Mouse (Mus musculus) thymus, adult 2 months (tissue): ENCODE results near the gene Plcl1. TPM values are rescaled to one million over a fixed set of nuclear protein-coding genes. Genes with fewer than 3 reads are reported as not detected.

Experiments
- DNase-seq: peaks from one replicate; pipeline ENCODE4 v3.0.0; 2021
- H3K27ac ChIP-seq: fragments of 200-500 bp; 2 replicates; pipeline ENCODE4 v1.5.1; 2012; ENCODE audit warnings: low read length, control low read depth; ENCODE audit not compliant: control insufficient read depth, insufficient read depth
- H3K27me3 ChIP-seq: fragments of 200-500 bp; 2 replicates; pipeline ENCODE4 v1.6.1; 2012; ENCODE audit warnings: mild to moderate bottlenecking, low read length, moderate library complexity, mixed read lengths; ENCODE audit not compliant: control insufficient read depth, insufficient read depth
- H3K36me3 ChIP-seq: fragments of 200-500 bp; 2 replicates; pipeline ENCODE4 v1.6.1; 2012; ENCODE audit warnings: mild to moderate bottlenecking, low read length, moderate library complexity; ENCODE audit not compliant: control insufficient read depth, insufficient read depth
- H3K4me1 ChIP-seq: fragments of 200-500 bp; replicated peaks from 2 replicates; pipeline ENCODE4 v1.6.1; 2012; ENCODE audit warnings: low read length; ENCODE audit not compliant: control insufficient read depth, insufficient read depth
- H3K4me3 ChIP-seq: fragments of 200-500 bp; 2 replicates; pipeline ENCODE4 v1.5.1; 2012; ENCODE audit warnings: mild to moderate bottlenecking, low read length, control low read depth, moderate library complexity; ENCODE audit not compliant: control insufficient read depth, insufficient read depth
- CTCF ChIP-seq: fragments of 200-500 bp; IDR thresholded peaks from 2 replicates; pipeline ENCODE4 v1.5.1; 2012; ENCODE audit warnings: mild to moderate bottlenecking, control low read depth, low read length, moderate library complexity, borderline replicate concordance; ENCODE audit not compliant: control insufficient read depth, poor library complexity, insufficient read depth; ENCODE audit errors: extremely low read depth
- POLR2A ChIP-seq: fragments of 200-500 bp; IDR thresholded peaks from 2 replicates; pipeline ENCODE4 v1.6.1; 2012; ENCODE audit warnings: mild to moderate bottlenecking, low read length, control low read depth, moderate library complexity; ENCODE audit not compliant: control insufficient read depth, poor library complexity, insufficient read depth; ENCODE audit errors: extremely low read depth
- WGBS: fragments of 180-500 bp; shearing (Covaris S2); methylation state at CpG from one replicate; pipeline ENCODE4 v1.1.7; 2018; 5-methylcytosine and 5-hydroxymethylcytosine counted together
- polyA plus RNA-seq: library from polyadenylated mRNA; depleted of rRNA; stranded (reverse); fragments of >200 nt; gene quantifications from 2 replicates; pipeline ENCODE4 v1.2.3, GENCODE M21; 2012

Plcl1 gene
- polyA plus RNA-seq, 1 experiment: 2.7 TPM

GRCm38 (mm10) chr1:55565933-55566332 is 160.2 kb downstream of the Plcl1 start:
- no peak for TF ChIP-seq CTCF
- TF ChIP-seq POLR2A: no peak

DNA sequence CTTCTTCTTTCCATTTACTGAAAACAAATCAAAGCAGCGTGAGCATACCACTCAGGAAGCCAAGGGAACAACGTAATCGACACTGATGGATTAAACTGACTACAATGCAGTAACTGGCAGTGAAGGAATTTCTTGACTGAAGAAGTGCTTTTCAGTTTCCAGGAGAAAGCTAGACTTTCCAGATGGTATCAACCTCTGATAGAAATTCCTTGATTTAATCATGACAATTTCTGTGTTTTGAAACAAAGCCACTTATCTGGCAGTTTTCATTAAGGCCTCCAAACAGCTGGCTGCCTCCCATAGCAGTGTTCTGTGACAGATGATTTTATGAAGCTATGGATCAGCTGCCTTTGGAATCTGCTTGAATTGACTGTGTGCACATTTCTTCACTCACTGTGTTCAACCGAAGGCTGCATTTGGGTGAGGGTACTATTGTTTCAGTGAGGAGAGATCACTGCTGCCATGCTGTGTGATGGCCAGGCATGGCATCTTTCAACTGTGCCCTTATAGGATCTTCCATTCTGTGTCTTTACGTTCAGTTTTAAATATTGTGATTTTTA is 162.2 kb downstream of the Plcl1 start:
- Histone ChIP-seq H3K27ac (no peak overlapping the region), H3K36me3 (no peaks in the 10 kb centered on the region), H3K4me3 (no peak overlapping the region), H3K4me1 (no peaks in the 10 kb centered on the region), H3K27me3 (no peaks in the 10 kb centered on the region)
- 92% methylated on average over 5 of the region's 5 CpGs for WGBS
- no peak for DNase-seq
- TF ChIP-seq POLR2A (no peak), CTCF (no peak)

More at GRCm38 (mm10) chr1:55565933-55566332, 160.2 kb downstream of the Plcl1 start:
- no peaks in the 10 kb centered on the region for H3K27me3 ChIP-seq
- H3K4me1 ChIP-seq: no peaks in the 10 kb centered on the region
- no peak overlapping the region for H3K4me3 ChIP-seq
- no peak overlapping the region for H3K27ac ChIP-seq
- DNase-seq: no peak
- no peaks in the 10 kb centered on the region for H3K36me3 ChIP-seq
- 92% methylated on average over 6 of the region's 6 CpGs for WGBS

DNA sequence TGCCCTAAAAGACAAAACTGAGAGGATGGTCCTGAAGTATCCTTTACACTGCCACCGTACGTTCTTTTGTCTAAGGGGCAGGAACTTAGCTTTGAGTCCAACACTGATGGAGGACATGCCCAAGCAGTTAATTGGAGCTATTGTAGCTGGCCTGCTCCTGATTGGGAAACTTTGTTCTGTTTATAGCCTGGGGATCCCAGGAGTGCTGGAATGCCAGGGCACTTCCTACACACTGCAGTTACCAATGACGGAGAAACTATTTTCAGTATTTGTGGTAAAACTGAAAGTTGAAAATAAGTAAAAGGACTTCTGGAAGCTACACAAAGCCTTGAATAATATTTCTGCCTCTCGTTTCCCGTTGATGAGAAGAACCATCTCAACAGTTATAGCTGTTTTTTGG is 164.5 kb downstream of the Plcl1 start:
- Histone ChIP-seq H3K4me3 (no peak overlapping the region), H3K27me3 (no peaks in the 10 kb centered on the region), H3K36me3 (no peaks in the 10 kb centered on the region), H3K4me1 (no peaks in the 10 kb centered on the region), H3K27ac (no peak overlapping the region)
- WGBS: 98% methylated on average over 5 of the region's 5 CpGs
- DNase-seq: no peak
- TF ChIP-seq CTCF (no peak), POLR2A (no peak)

- Histone ChIP-seq H3K4me3 (no peak overlapping the region), H3K27me3 (no peaks in the 10 kb centered on the region), H3K27ac (no peak overlapping the region), H3K36me3 (no peaks in the 10 kb centered on the region), H3K4me1 (no peaks in the 10 kb centered on the region)
- TF ChIP-seq POLR2A (no peak), CTCF (no peak)
- WGBS: 97% methylated on average over 4 of the region's 4 CpGs
- no peak for DNase-seq
These were observed 165.7 kb downstream of the Plcl1 start for GRCm38 (mm10) chr1:55571399-55571798.

DNA sequence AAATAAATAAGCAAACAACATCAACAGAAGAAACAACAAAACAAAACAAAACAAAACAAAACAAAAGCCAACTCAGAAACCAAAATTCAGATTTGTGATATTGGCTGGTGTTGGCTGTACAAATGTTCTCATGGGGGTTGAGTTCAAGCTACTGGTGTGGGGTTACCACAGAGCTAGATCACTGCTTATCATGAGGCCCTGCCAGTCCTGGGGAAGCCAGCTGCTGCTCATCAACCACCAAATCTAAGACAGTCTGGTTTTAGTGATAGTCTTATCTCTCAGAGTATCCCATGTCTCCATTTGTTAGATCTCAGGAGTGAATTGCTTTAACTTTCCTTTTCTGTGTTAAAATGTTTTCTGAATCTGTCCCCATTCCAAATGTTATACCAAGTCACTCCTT is 166.5 kb downstream of the Plcl1 start:
- H3K4me3 ChIP-seq: no peak overlapping the region
- no peak for DNase-seq
- H3K36me3 ChIP-seq: no peaks in the 10 kb centered on the region
- H3K27me3 ChIP-seq: no peaks in the 10 kb centered on the region
- no peak overlapping the region for H3K27ac ChIP-seq
- no peak for TF ChIP-seq POLR2A
- TF ChIP-seq CTCF: no peak
- no peaks in the 10 kb centered on the region for H3K4me1 ChIP-seq

DNA sequence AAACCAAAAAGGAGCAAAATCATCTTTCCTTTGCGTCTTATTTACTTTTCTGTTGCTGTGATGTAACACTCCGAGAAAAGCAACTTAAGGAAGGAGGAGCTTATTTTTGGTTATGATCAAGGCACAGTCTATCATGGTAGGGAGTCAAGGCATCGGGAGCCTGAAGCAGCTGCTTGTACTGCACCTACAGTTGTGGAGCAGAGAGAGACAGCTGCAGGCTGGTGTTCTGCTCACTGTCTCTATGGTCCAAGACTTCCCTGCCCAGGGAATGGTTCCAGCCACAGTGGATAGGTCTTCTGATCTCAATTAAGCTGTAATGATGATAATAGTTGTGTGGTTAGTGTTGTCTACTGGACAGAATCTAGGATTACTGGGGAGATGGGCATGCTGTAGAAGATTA is 166.9 kb downstream of the Plcl1 start:
- H3K4me1 ChIP-seq: no peaks in the 10 kb centered on the region
- DNase-seq: no peak
- H3K4me3 ChIP-seq: no peak overlapping the region
- no peaks in the 10 kb centered on the region for H3K36me3 ChIP-seq
- H3K27ac ChIP-seq: no peak overlapping the region
- TF ChIP-seq CTCF (no peak), POLR2A (no peak)
- no peaks in the 10 kb centered on the region for H3K27me3 ChIP-seq
- 97% methylated on average over 3 of the region's 3 CpGs for WGBS

GRCm38 (mm10) chr1:55575916-55576315 is 170.2 kb downstream of the Plcl1 start:
- 80% methylated on average over 2 of the region's 2 CpGs for WGBS
- Histone ChIP-seq H3K27me3 (no peaks in the 10 kb centered on the region), H3K27ac (no peak overlapping the region), H3K4me1 (no peaks in the 10 kb centered on the region), H3K4me3 (no peak overlapping the region), H3K36me3 (no peaks in the 10 kb centered on the region)
- TF ChIP-seq POLR2A: no peak
- TF ChIP-seq CTCF: no peak
- no peak for DNase-seq
